Mouse (Mus musculus) heart, embryonic 14.5 days (tissue): ENCODE measurements around the gene Dgkb. TPM values are rescaled to one million over a fixed set of nuclear protein-coding genes. Genes with fewer than 3 reads are reported as not detected.

ENCODE experiments used
- ATAC-seq: fragments of 200-750 bp; cut with Nextera tagmentation; 2 replicates; pipeline ENCODE4 v1.8.0; 2017; ENCODE audit warnings: low read depth, moderate TSS enrichment; ENCODE audit not compliant: insufficient number of reproducible peaks, insufficient read depth, low FRiP score
- H3K27ac ChIP-seq, 2 experiments: fragments of 200-500 bp in 1 of 2; fragments of 300-500 bp in 1 of 2; sonication (generic) in 1 of 2; replicated peaks in 1 of 2; 2 replicates each; pipeline ENCODE4 v1.5.1; 2012 to 2014; ENCODE audit warnings: low read depth in 2 of 2, low read length in 2 of 2, control low read depth in 1 of 2, mild to moderate bottlenecking in 1 of 2, mixed read lengths in 1 of 2; ENCODE audit not compliant: control insufficient read depth in 1 of 2, insufficient read depth in 1 of 2
- H3K27me3 ChIP-seq: fragments of 300-500 bp; sonication (generic); 2 replicates; pipeline ENCODE4 v1.6.1; 2014; ENCODE audit warnings: mild to moderate bottlenecking, low read length, control low read depth; ENCODE audit not compliant: control insufficient read depth, insufficient read depth
- H3K36me3 ChIP-seq: fragments of 300-500 bp; sonication (generic); 2 replicates; pipeline ENCODE4 v1.6.1; 2014; ENCODE audit warnings: mild to moderate bottlenecking, control low read depth, low read length, mixed read lengths; ENCODE audit not compliant: control insufficient read depth, insufficient read depth
- H3K4me1 ChIP-seq, 2 experiments: fragments of 200-500 bp in 1 of 2; fragments of 300-500 bp in 1 of 2; sonication (generic) in 1 of 2; 2 replicates each; pipeline ENCODE4 v1.6.1; 2012 to 2014; ENCODE audit warnings: low read length in 2 of 2, control low read depth in 1 of 2, mixed read lengths in 1 of 2; ENCODE audit not compliant: control insufficient read depth in 2 of 2, insufficient read depth in 2 of 2
- H3K4me2 ChIP-seq: fragments of 300-500 bp; sonication (generic); 2 replicates; pipeline ENCODE4 v1.6.1; 2014; ENCODE audit warnings: mild to moderate bottlenecking, low read length
- H3K4me3 ChIP-seq, 2 experiments: fragments of 200-500 bp in 1 of 2; fragments of 300-500 bp in 1 of 2; sonication (generic) in 1 of 2; 2 replicates each; pipeline ENCODE4 v1.5.1; 2012 to 2014; ENCODE audit warnings: low read length in 2 of 2, mild to moderate bottlenecking in 2 of 2, control low read depth in 1 of 2, low read depth in 1 of 2, moderate library complexity in 1 of 2; ENCODE audit not compliant: control insufficient read depth in 1 of 2, insufficient read depth in 1 of 2
- H3K9ac ChIP-seq: fragments of 300-500 bp; sonication (generic); 2 replicates; pipeline ENCODE4 v1.6.1; 2014; ENCODE audit warnings: mild to moderate bottlenecking, low read length
- H3K9me3 ChIP-seq: fragments of 300-500 bp; sonication (generic); 2 replicates; pipeline ENCODE4 v1.6.1; 2016; ENCODE audit warnings: low read length, control low read depth; ENCODE audit not compliant: control insufficient read depth
- WGBS: fragments of 180-500 bp; shearing (Covaris S2); extraction: QIAGEN DNeasy Blood & Tissue Kit; methylation state at CpG from one replicate; pipeline ENCODE4 v1.1.7; 2014; 5-methylcytosine and 5-hydroxymethylcytosine counted together
- polyA plus RNA-seq: library from polyadenylated mRNA; unstranded; fragments of >200 nt; fragmentation: Nextera tagmentation; extraction: Ambion mirVana; gene quantifications from 2 replicates; pipeline ENCODE4 v1.2.1, GENCODE M21; 2014

Gene Dgkb
- polyA plus RNA-seq, 1 experiment from 2014 or later, result 0.41 TPM

DNA sequence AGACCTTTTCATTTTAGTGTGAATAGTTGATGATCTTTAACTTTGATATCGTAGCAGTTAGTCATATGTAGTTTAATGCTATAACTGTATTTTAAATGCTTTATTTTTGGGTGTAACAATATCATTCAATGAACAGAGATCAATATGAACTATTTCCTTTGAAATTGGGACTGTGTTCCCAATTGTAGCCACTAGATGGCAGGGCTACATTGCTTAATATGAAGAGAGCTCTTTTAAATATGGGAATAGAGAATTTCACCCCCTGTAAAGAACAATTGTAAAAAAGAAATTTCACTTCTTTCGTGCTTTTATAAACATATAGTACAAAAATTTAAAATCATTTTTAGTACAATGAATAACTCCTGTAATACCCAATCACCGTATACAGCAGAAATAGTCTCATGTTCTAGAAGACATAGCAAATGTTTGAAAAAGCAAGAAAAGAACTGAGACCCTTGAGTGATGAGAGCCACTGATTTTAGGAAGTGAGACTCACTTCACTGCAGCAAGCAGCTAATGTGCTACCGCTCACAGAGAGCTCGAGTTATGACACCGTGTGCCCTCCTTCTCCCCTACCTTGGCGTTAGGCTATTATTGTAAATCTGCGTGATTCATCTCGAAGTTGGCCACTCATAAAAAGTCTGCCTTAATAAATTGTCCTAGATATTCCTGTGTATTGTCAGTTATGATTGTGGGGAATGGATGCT is 312.8 kb downstream of the Dgkb start:
- Histone ChIP-seq H3K27me3 (no peaks in the 10 kb centered on the region), H3K9me3 (no peaks in the 10 kb centered on the region), H3K9ac (no peak overlapping the region), H3K4me1 (no peaks in the 10 kb centered on the region), H3K4me3 (no peak overlapping the region), H3K36me3 (no peaks in the 10 kb centered on the region), H3K27ac (no peak overlapping the region), H3K4me2 (no peak overlapping the region)
- 61% methylated on average over 9 of the region's 9 CpGs for WGBS
- ATAC-seq, result no peak

DNA sequence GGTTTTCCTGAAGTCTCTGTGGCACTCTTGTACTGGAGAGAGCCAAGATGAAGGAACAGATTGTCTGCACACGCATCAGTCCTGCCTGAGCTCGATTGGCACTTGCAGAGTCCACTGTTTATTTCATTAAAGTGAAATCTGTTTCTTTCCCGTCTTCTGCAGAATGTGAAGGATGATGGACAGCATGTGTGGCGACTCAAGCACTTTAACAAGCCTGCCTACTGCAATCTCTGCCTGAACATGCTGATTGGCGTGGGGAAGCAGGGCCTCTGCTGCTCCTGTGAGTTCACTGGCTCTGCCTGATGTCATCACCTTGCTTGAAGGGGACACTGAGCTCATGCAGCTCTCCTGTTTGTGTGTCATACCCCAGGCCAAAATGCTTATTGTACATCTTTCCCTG is 318.9 kb downstream of the Dgkb start:
- Histone ChIP-seq H3K27ac (peak overlapping the region; percentile 72; a peak in 3 of 4 replicates), H3K4me2 (peak overlapping the region; percentile 58), H3K4me1 (peaks cover 0 to 2% of the 10 kb centered on the region in 2 experiments; a peak in 1 of 4 replicates), H3K27me3 (no peaks in the 10 kb centered on the region), H3K9me3 (no peaks in the 10 kb centered on the region), H3K36me3 (no peaks in the 10 kb centered on the region), H3K9ac (no peak overlapping the region; the same call in 1 of the 2 replicates), H3K4me3 (peak overlapping the region in 1 of 2 experiments; percentile 22; a peak in 1 of 4 replicates)
- peak; percentile 77 for ATAC-seq
- 17% methylated on average over 5 of the region's 5 CpGs for WGBS

DNA sequence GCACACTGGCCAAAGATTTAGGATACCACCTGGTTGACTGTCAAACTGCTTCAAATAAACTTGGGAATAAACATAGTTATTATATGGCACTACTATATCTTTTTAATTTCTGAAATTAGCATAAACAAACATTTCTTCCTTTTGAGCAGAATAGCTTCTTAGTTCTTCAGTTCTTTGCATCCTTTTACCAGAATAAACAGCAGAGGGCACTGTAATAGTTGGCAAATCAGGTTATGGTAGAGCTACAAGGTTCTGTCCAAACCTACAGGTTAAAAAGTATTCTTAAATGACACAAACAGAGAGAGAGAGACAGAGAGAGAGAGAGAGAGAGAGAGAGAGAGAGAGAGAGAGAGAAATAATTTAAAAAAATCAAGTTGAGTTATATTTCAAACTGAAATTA is 322.5 kb downstream of the Dgkb start:
- Histone ChIP-seq H3K4me3 (no peak overlapping the region), H3K4me2 (no peak overlapping the region), H3K36me3 (no peaks in the 10 kb centered on the region), H3K27ac (no peak overlapping the region), H3K4me1 (peaks cover 0 to 2% of the 10 kb centered on the region in 2 experiments; a peak in 1 of 4 replicates), H3K27me3 (no peaks in the 10 kb centered on the region), H3K9me3 (no peaks in the 10 kb centered on the region), H3K9ac (no peak overlapping the region)
- no peak for ATAC-seq

DNA sequence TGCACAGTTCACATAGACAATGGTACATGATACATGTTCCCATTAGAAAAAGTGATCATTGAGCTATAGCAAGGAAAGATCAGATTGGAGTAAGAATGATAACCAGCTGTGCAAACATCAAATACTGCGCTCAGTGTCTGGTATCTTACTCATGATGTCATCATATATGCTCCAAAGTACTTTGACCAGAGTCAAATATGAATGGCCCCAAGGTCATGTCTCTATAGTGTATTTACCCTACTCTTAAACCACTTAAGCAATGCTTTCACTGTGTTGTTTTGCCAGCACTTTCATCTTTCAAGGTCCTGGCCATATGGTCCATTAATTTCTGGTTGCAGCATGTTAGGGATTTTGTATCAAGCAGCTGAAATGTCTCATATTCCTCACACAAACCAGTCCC is 415.1 kb downstream of the Dgkb start:
- no peaks in the 10 kb centered on the region for H3K27me3 ChIP-seq
- no peaks in the 10 kb centered on the region for H3K4me1 ChIP-seq

DNA sequence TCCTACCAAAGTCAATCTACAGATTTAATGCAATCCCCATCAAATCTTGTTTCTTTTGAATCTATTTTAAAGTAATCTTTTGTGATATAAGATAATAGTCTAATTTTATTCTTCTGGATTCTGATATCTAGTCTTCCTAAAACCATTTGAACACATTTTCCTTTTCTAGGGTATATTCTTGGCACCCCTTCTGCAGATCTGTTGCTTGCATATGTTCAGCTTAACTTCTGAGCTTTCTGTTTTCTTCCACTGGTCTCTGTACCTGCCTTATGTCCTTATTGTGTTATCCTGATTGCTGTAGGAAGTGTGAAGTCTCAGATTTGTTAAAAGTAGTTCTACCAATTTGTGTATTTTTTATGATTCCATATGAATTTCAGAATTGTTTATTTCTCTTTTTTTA is 451.3 kb downstream of the Dgkb start:
- Histone ChIP-seq H3K4me3 (no peak overlapping the region), H3K36me3 (no peaks in the 10 kb centered on the region), H3K9ac (no peak overlapping the region), H3K4me1 (no peaks in the 10 kb centered on the region), H3K27me3 (no peaks in the 10 kb centered on the region), H3K9me3 (no peaks in the 10 kb centered on the region), H3K4me2 (no peak overlapping the region), H3K27ac (no peak overlapping the region)
- ATAC-seq, result no peak

More for the DNA sequence above, 415.1 kb downstream of the Dgkb start:
- Histone ChIP-seq H3K36me3 (no peaks in the 10 kb centered on the region), H3K4me3 (no peak overlapping the region), H3K4me2 (no peak overlapping the region), H3K9me3 (no peaks in the 10 kb centered on the region), H3K9ac (no peak overlapping the region), H3K27ac (no peak overlapping the region)
- no peak for ATAC-seq
- WGBS, result 53% methylated on average over 1 of the region's 1 CpGs

DNA sequence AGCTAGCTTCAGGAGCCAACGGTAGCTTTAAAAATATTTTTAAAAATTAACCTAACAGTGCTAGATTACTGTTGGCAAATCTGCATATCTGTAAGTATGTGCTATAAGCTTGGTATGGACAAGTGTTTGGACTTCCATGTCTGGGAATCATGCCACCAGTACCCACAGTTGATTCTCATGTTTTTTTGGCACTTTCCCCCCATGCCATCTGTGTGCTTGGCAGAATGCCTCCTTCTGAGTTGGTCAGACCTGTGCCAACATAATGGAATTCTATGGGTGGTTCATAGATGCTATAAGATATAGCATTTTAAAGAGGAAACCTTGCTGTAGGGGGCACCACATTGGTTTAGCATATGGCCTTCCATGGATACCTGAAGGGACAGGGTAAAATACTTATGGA is 484.0 kb downstream of the Dgkb start:
- WGBS, result 83% methylated on average over 1 of the region's 1 CpGs

DNA sequence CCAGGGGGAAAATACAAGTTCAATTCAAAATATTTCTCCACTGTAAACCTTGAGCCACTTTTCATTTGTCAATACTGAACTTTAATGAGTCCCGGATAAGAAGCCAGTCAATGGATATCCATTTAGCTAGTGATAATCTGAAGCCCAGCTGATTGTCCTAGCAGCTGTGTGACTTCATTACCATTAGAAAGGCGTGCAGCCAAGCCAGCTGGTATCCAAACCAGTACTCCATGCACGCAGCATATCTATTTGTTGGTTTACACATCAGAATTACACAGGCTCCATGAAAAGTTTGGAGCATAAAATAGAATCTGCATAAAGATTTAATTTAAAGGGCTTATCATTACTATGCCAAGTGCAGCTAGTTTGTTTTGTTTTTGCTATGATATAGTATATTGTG is 486.3 kb downstream of the Dgkb start:
- 73% methylated on average over 3 of the region's 3 CpGs for WGBS
- Histone ChIP-seq H3K4me1 (no peaks in the 10 kb centered on the region), H3K36me3 (no peaks in the 10 kb centered on the region), H3K4me3 (no peak overlapping the region), H3K9me3 (no peaks in the 10 kb centered on the region), H3K9ac (no peak overlapping the region), H3K27ac (no peak overlapping the region), H3K27me3 (no peaks in the 10 kb centered on the region), H3K4me2 (no peak overlapping the region)
- no peak for ATAC-seq

More for the DNA sequence above, 484.0 kb downstream of the Dgkb start:
- H3K27ac ChIP-seq, result no peak overlapping the region
- H3K4me1 ChIP-seq, result no peaks in the 10 kb centered on the region
- no peak overlapping the region for H3K4me2 ChIP-seq
- no peaks in the 10 kb centered on the region for H3K27me3 ChIP-seq
- H3K9me3 ChIP-seq, result no peaks in the 10 kb centered on the region
- no peak overlapping the region for H3K4me3 ChIP-seq
- ATAC-seq, result no peak
- H3K36me3 ChIP-seq, result no peaks in the 10 kb centered on the region
- no peak overlapping the region for H3K9ac ChIP-seq

DNA sequence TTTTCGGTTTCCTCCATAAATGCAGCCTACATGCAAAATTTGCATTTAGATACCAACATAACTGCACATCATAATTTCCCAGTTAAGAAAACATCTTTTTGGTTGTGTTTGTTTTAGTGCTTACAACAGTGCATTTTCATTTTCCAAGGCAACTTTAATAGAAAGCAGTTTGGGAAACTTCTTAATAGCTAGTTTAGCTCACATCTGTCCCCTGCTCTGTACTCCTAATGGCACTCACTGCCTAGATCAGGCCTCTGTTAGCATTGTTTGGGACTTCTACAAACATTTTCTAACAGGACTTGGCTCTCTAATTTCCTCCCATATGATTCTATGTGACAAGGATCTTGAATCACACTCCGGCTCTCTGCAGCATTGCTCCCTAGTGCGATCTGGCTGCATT is 486.7 kb downstream of the Dgkb start:
- Histone ChIP-seq H3K9me3 (no peaks in the 10 kb centered on the region), H3K4me2 (no peak overlapping the region), H3K4me1 (no peaks in the 10 kb centered on the region), H3K27ac (no peak overlapping the region), H3K9ac (no peak overlapping the region), H3K27me3 (no peaks in the 10 kb centered on the region), H3K36me3 (no peaks in the 10 kb centered on the region), H3K4me3 (no peak overlapping the region)
- no peak for ATAC-seq
- 81% methylated on average over 3 of the region's 3 CpGs for WGBS
